Mouse (Mus musculus) intestine, embryonic 16.5 days (tissue): ENCODE measurements around the gene Xrn1. TPM values are rescaled to one million over a fixed set of nuclear protein-coding genes. Genes with fewer than 3 reads are reported as not detected.
"Not testable (repeated sequence)": the region's sequence is repeated elsewhere in the genome, so short reads cannot be mapped to it uniquely, and the experiment has no call there.

Experiments
- ATAC-seq: fragments of 200-750 bp; cut with Nextera tagmentation; 2 replicates; pipeline ENCODE4 v1.8.0; 2017; ENCODE audit warnings: moderate TSS enrichment, moderate library complexity
- H3K27ac ChIP-seq: fragments of 300-500 bp; sonication (generic); 2 replicates; pipeline ENCODE4 v1.5.1; 2014; ENCODE audit warnings: mild to moderate bottlenecking, low read length
- H3K27me3 ChIP-seq: fragments of 300-500 bp; sonication (generic); replicated peaks from 2 replicates; pipeline ENCODE4 v1.6.1; 2014; ENCODE audit warnings: low read length, control low read depth, mixed read lengths; ENCODE audit not compliant: control insufficient read depth, insufficient read depth
- H3K36me3 ChIP-seq: fragments of 300-500 bp; sonication (generic); 2 replicates; pipeline ENCODE4 v1.6.1; 2014; ENCODE audit warnings: low read length, control low read depth; ENCODE audit not compliant: control insufficient read depth, insufficient read depth
- H3K4me1 ChIP-seq: fragments of 300-500 bp; sonication (generic); 2 replicates; pipeline ENCODE4 v1.6.1; 2014; ENCODE audit warnings: low read length, control low read depth, mixed read lengths; ENCODE audit not compliant: control insufficient read depth, insufficient read depth
- H3K4me2 ChIP-seq: fragments of 300-500 bp; sonication (generic); 2 replicates; pipeline ENCODE4 v1.6.1; 2014; ENCODE audit warnings: low read depth, low read length, control low read depth
- H3K4me3 ChIP-seq: fragments of 300-500 bp; sonication (generic); 2 replicates; pipeline ENCODE4 v1.5.1; 2014; ENCODE audit warnings: mild to moderate bottlenecking, low read length
- H3K9ac ChIP-seq: fragments of 300-500 bp; sonication (generic); 2 replicates; pipeline ENCODE4 v1.6.1; 2014; ENCODE audit warnings: low read depth, low read length
- H3K9me3 ChIP-seq: fragments of 300-500 bp; sonication (generic); 2 replicates; pipeline ENCODE4 v1.6.1; 2016; ENCODE audit warnings: low read length, control low read depth; ENCODE audit not compliant: control insufficient read depth
- WGBS: fragments of 180-500 bp; shearing (Covaris S2); extraction: QIAGEN DNeasy Blood & Tissue Kit; methylation state at CpG from one replicate; pipeline ENCODE4 v1.1.7; 2014; 5-methylcytosine and 5-hydroxymethylcytosine counted together
- polyA plus RNA-seq: library from polyadenylated mRNA; unstranded; fragments of >200 nt; fragmentation: Nextera tagmentation; extraction: Ambion mirVana; gene quantifications from 2 replicates; pipeline ENCODE4 v1.2.1, GENCODE M21; 2015

Gene Xrn1
- polyA plus RNA-seq, 1 experiment from 2014 or later, result 11.3 TPM

DNA sequence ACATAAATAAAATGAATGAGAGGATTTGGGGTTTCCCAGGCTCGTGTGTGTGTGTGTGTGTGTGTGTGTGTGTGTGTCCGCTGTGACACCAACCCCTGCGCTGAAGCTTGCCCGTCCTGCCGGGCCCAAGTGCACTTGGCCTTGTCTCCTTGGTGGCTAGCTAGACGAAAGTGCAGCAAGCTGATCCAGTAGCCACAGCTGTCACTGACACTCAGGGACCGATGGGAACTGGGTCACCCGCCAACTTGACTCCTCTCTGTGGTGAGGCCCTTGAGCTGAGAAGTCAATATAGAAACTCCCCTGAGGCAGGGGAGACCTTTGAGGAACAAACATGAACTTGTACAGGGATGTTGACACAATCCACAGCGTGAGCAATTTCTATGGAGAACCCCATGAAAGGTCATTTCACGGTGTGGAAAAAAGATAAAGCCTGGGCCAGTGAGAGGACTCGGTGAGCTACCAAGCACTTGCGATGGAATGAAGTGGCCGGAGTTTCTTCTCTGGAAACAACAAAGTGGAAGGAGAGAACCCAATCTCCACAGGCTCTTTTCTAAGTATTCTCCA is 124.3 kb downstream of the Xrn1 start:
- Histone ChIP-seq H3K9ac (no peak overlapping the region), H3K4me1 (no peaks in the 10 kb centered on the region), H3K27me3 (no peaks in the 10 kb centered on the region), H3K36me3 (no peaks in the 10 kb centered on the region), H3K9me3 (no peaks in the 10 kb centered on the region), H3K27ac (no peak overlapping the region), H3K4me3 (no peak overlapping the region), H3K4me2 (no peak overlapping the region)
- ATAC-seq, result no peak
- WGBS, result 80% methylated on average over 13 of the region's 13 CpGs

DNA sequence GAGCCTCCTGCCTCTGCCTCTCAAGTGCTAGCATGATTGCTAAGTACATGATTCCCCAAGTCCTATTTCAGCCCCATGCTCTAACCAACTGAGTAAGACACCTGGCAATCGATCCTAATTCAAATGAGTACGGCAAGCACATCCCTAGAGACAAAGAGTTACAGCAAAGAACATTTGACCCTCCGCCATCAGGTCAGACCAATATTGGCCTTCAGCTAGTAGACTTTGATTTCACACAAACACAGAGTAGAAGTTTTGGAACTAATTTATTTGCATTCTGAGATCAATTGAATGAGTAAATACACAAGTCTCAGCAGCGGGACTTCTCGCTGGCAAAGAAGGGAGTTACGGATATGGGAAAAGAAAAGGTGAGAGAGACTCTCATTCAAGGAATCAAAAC is 130.7 kb downstream of the Xrn1 start:
- Histone ChIP-seq H3K9ac (no peak overlapping the region), H3K4me2 (no peak overlapping the region), H3K36me3 (no peaks in the 10 kb centered on the region), H3K27me3 (no peaks in the 10 kb centered on the region), H3K9me3 (no peaks in the 10 kb centered on the region), H3K27ac (no peak overlapping the region), H3K4me1 (no peaks in the 10 kb centered on the region), H3K4me3 (no peak overlapping the region)
- no peak for ATAC-seq
- WGBS, result 79% methylated on average over 6 of the region's 6 CpGs

DNA sequence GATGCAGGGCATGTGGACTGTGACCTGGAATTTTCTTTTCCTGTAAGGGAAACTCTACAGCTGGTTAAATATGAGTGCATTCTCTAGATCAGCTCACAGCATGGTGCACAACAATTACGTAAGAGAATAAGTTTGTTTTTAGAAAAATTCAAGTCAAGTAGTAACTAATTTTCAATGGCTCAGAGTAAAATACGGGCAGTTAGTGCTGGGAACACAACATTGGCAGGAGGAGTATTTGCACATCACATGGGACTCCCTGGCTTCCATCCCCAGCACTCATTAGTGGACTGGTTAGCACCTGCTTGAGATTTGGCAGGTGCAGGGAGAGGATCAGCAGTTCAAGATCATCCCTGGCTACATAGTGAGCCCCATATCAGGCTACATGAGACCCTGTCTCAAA is 133.1 kb downstream of the Xrn1 start:
- Histone ChIP-seq H3K36me3 (no peaks in the 10 kb centered on the region), H3K4me1 (no peaks in the 10 kb centered on the region), H3K9ac (no peak overlapping the region), H3K27ac (no peak overlapping the region), H3K4me3 (no peak overlapping the region), H3K9me3 (no peaks in the 10 kb centered on the region), H3K27me3 (no peaks in the 10 kb centered on the region), H3K4me2 (no peak overlapping the region)
- no peak for ATAC-seq
- WGBS, result 81% methylated on average over 2 of the region's 2 CpGs

DNA sequence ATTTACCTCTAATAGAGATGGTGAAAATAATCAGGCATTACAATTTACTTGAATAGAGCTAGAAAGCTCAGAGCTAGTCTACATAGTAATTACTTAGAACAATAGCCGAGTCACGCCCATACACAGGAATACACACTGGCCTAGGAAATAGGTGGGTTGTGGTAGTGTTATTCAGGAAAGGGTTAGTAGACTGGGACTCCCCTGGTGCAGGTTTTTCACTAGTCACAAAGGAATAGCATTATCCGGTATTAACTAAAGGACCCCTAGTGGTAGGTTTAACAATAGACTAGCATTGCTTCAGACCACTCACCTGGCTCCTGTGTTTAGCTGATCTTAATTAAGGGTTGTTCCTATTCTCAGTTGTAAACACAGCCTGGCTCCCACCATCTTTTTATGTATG is 133.9 kb downstream of the Xrn1 start:
- not testable (repeated sequence) for ATAC-seq, H3K27ac ChIP-seq, H3K4me2 ChIP-seq, H3K36me3 ChIP-seq, H3K4me3 ChIP-seq, H3K9ac ChIP-seq, H3K4me1 ChIP-seq, H3K9me3 ChIP-seq, H3K27me3 ChIP-seq
- 85% methylated on average over 3 of the region's 3 CpGs for WGBS

DNA sequence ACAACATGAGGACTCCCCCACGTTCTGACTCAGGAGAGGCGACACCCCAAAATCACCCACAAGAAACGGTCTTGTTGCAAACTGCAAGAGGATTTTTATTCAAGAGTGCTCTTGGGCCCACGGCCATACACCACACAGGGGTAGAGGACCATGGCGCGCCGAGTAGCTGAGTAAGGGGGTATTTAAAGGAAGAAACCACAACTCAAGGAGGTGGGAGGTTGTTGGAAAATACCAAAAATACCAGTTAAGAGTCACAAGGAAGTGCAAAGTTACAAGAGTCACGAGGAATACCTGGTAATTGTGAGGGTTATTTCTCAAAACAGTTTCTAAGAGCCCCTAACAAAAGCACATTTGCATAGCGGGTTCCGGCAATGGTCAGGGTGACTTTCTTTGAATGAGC is 138.1 kb downstream of the Xrn1 start:
- ATAC-seq, result not testable (repeated sequence)
- WGBS, result 92% methylated on average over 10 of the region's 10 CpGs

DNA sequence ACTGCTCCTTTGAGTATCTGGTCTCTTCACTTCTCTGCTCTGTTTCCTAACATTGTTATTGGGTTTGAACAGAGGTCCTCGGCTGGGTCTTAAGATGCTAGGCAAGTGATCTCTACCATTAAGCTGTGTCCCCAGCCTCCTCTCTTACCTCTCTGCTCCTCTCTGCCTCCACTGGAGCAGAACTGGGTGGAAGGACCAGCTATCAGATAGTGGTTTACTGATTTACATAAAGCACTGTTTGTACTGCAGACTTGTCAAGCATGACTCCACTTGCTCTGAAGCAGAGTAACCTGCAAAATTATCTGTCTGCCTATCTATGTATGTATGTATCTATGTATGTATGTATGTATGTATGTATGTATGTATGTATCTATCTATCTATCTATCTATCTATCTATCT is 138.7 kb downstream of the Xrn1 start:
- Histone ChIP-seq H3K9ac (no peak overlapping the region), H3K4me1 (no peaks in the 10 kb centered on the region), H3K27ac (no peak overlapping the region), H3K9me3 (no peaks in the 10 kb centered on the region), H3K36me3 (no peaks in the 10 kb centered on the region), H3K4me3 (no peak overlapping the region), H3K4me2 (no peak overlapping the region), H3K27me3 (no peaks in the 10 kb centered on the region)
- no peak for ATAC-seq
- WGBS, result 87% methylated on average over 1 of the region's 1 CpGs

More for the DNA sequence above, 138.1 kb downstream of the Xrn1 start:
- H3K9me3 ChIP-seq, H3K27ac ChIP-seq, H3K9ac ChIP-seq, H3K27me3 ChIP-seq, H3K36me3 ChIP-seq, H3K4me1 ChIP-seq, H3K4me3 ChIP-seq, H3K4me2 ChIP-seq: not testable (repeated sequence)

DNA sequence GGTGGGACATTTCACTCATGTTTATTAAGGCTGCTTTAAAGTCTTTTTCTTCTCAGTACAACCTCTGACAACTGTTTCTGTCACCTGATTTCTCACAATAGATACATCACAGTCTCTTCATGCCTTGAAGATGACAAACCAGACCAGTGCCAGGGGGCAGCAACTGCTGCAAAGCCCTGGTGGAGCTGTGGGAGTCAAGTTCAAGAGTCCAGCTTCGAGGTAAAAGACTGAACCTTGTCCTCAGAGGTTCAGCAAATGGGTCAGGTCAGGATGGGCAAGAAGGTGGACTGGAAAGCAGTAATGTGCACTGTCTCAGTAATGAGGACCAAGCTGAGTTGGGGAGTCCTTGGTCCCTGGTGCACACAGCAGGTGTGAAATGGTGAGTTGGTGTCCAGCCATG is 139.8 kb downstream of the Xrn1 start:
- WGBS, result 60% methylated on average over 1 of the region's 1 CpGs
- ATAC-seq, result no peak
- no peaks in the 10 kb centered on the region for H3K4me1 ChIP-seq

DNA sequence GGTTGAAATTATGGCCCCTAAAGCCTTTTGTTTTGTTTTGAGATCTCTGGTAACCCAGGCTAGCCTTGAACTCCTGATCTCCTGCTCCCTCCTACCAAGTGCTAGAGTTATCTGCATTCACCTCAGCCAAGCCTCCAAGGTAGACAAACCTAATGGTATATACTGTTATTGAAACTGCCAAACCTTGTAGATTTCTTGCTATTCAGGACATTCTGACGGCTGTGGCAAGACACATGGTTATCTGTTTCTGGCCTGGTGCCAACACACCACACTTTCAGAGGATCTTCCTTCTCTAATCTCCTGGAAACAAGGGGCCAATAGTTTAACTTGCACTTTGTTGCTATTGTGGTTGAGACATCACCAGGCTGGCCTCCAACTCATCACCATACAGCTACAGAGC is 140.6 kb downstream of the Xrn1 start:
- Histone ChIP-seq H3K4me3 (no peak overlapping the region), H3K9ac (no peak overlapping the region), H3K4me1 (no peaks in the 10 kb centered on the region), H3K4me2 (no peak overlapping the region), H3K27me3 (no peaks in the 10 kb centered on the region), H3K27ac (no peak overlapping the region), H3K36me3 (no peaks in the 10 kb centered on the region), H3K9me3 (peaks cover 3% of the 10 kb centered on the region; the same call in 1 of the 2 replicates)
- WGBS, result 56% methylated on average over 1 of the region's 1 CpGs
- ATAC-seq, result no peak

More for the DNA sequence above, 139.8 kb downstream of the Xrn1 start:
- H3K4me3 ChIP-seq, result no peak overlapping the region
- no peaks in the 10 kb centered on the region for H3K36me3 ChIP-seq
- no peak overlapping the region for H3K4me2 ChIP-seq
- H3K9me3 ChIP-seq, result no peaks in the 10 kb centered on the region; the same call in 1 of the 2 replicates
- H3K27ac ChIP-seq, result no peak overlapping the region
- H3K27me3 ChIP-seq, result no peaks in the 10 kb centered on the region
- no peak overlapping the region for H3K9ac ChIP-seq

DNA sequence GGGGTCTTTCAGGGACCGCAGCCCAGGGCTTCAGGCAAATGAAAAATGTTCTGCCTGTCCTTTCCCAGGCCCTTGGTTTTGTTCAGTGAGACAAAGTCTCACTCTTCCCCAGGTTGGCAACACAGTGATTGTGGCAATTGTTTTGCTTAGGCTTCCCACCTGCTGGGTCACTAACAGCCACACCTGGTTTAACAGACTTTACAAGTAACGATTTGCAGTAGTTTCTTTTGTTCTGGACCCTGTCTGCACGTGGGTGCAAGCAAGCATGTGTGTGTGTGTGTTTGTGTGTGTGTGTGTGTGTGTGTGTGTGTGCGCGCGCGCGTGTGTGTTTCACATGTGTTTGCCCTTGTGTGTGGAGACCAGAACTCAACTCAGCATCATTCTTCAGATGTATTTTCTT is 148.3 kb downstream of the Xrn1 start:
- ATAC-seq, result no peak
- no peak overlapping the region for H3K27ac ChIP-seq
- H3K27me3 ChIP-seq, result no peaks in the 10 kb centered on the region
- H3K36me3 ChIP-seq, result no peaks in the 10 kb centered on the region
- H3K9ac ChIP-seq, result no peak overlapping the region
- no peak overlapping the region for H3K4me3 ChIP-seq
- WGBS, result 85% methylated on average over 8 of the region's 8 CpGs
- H3K4me1 ChIP-seq, result no peaks in the 10 kb centered on the region
- no peak overlapping the region for H3K4me2 ChIP-seq
- H3K9me3 ChIP-seq, result peaks cover 3% of the 10 kb centered on the region; the same call in 1 of the 2 replicates
